Mouse (Mus musculus) adrenal gland, adult (tissue): ENCODE results near the gene Hspa12b.
"Not testable (repeated sequence)": the region's sequence is repeated elsewhere in the genome, so short reads cannot be mapped to it uniquely, and the experiment has no call there.

Source experiments
- DNase-seq, 2 experiments: peaks; one replicate each; pipeline ENCODE4 v3.0.0; 2022 to 2023; ENCODE audit warnings: low spot score in 1 of 2; ENCODE audit not compliant: inconsistent age in 2 of 2

The Hspa12b gene

GRCm38 (mm10) chr2:131127161-131127730 lies at the start of gene Hspa12b:
Gene Hspa12b (plus strand): TSS chr2:131127280.
- DNase-seq: peak; percentile 53 to 72

GRCm38 (mm10) chr2:131080507-131080906 lies 46.6 kb upstream of the Hspa12b start:
- no peak for DNase-seq

GRCm38 (mm10) chr2:131084206-131084605 lies 42.9 kb upstream of the Hspa12b start:
- DNase-seq: no peak

GRCm38 (mm10) chr2:131086667-131087390 lies 40.3 kb upstream of the Hspa12b start, which contains the start of gene Siglec1:
Gene Siglec1 (minus strand): TSS chr2:131086765.
- no peak for DNase-seq

- no peak for DNase-seq
Observed at GRCm38 (mm10) chr2:131088581-131088980, 38.5 kb upstream of the Hspa12b start.

- DNase-seq: no peak
Observed at GRCm38 (mm10) chr2:131089634-131090033, 37.4 kb upstream of the Hspa12b start.

- DNase-seq: peak; percentile 26 to 61
Observed at GRCm38 (mm10) chr2:131090852-131091251, 36.2 kb upstream of the Hspa12b start.

- DNase-seq: no peak
Observed at GRCm38 (mm10) chr2:131093577-131093976, 33.5 kb upstream of the Hspa12b start.

- peak; percentile 76 to 92 for DNase-seq
Observed at GRCm38 (mm10) chr2:131094823-131095222, 32.3 kb upstream of the Hspa12b start.

- DNase-seq: peak; percentile 44 to 65
Observed at GRCm38 (mm10) chr2:131096101-131096795, 30.8 kb upstream of the Hspa12b start.

- DNase-seq: no peak
Observed at GRCm38 (mm10) chr2:131097087-131097486, 30.0 kb upstream of the Hspa12b start.

GRCm38 (mm10) chr2:131101530-131101929 lies 25.6 kb upstream of the Hspa12b start:
- DNase-seq: no peak

- DNase-seq: no peak
Observed at GRCm38 (mm10) chr2:131104021-131104420, 23.1 kb upstream of the Hspa12b start.

GRCm38 (mm10) chr2:131105061-131105460 lies 22.0 kb upstream of the Hspa12b start:
- not testable (repeated sequence) for DNase-seq

GRCm38 (mm10) chr2:131105989-131106388 lies 21.1 kb upstream of the Hspa12b start:
- no peak for DNase-seq

GRCm38 (mm10) chr2:131118968-131119574 lies 8.0 kb upstream of the Hspa12b start:
- DNase-seq: no peak

- DNase-seq: peak in 1 of 2 experiments; percentile 43
Observed at GRCm38 (mm10) chr2:131124166-131124565, 2.9 kb upstream of the Hspa12b start.

GRCm38 (mm10) chr2:131125157-131125963 lies 1.7 kb upstream of the Hspa12b start:
- DNase-seq: peak in 1 of 2 experiments; percentile 17

GRCm38 (mm10) chr2:131125964-131126815 lies 890 bp upstream of the Hspa12b start:
- peak in 1 of 2 experiments; percentile 23 for DNase-seq

- DNase-seq: peak; percentile 4 to 41
Observed at GRCm38 (mm10) chr2:131128211-131128610, 1.1 kb downstream of the Hspa12b start.
